Mouse (Mus musculus): ENCODE measurements around the gene Alcam.

The Alcam gene

GRCm38 (mm10) chr16:52453971-52454514 lies at the start of gene Alcam:
Gene Alcam, minus strand, starts transcription at chr16:52454074.
- DNase-seq (ENCODE audit: inconsistent age in 2 of 2, low spot score in 1 of 2) = peak; percentile 17 to 67

- no peak for DNase-seq (ENCODE audit: inconsistent age in 2 of 2, low spot score in 1 of 2)
Observed at GRCm38 (mm10) chr16:52498757-52499335, 45.0 kb upstream of the Alcam start.

- DNase-seq (ENCODE audit: inconsistent age in 2 of 2, low spot score in 1 of 2) = no peak
Observed at GRCm38 (mm10) chr16:52490542-52490941, 36.7 kb upstream of the Alcam start.

- DNase-seq (ENCODE audit: inconsistent age in 2 of 2, low spot score in 1 of 2) = no peak
Observed at GRCm38 (mm10) chr16:52474235-52474634, 20.4 kb upstream of the Alcam start.

GRCm38 (mm10) chr16:52473089-52473488 lies 19.2 kb upstream of the Alcam start:
- DNase-seq (ENCODE audit: inconsistent age in 2 of 2, low spot score in 1 of 2) = no peak

GRCm38 (mm10) chr16:52472635-52473034 lies 18.8 kb upstream of the Alcam start:
- DNase-seq (ENCODE audit: inconsistent age in 2 of 2, low spot score in 1 of 2) = no peak

GRCm38 (mm10) chr16:52472059-52472458 lies 18.2 kb upstream of the Alcam start:
- no peak for DNase-seq (ENCODE audit: inconsistent age in 2 of 2, low spot score in 1 of 2)

- no peak for DNase-seq (ENCODE audit: inconsistent age in 2 of 2, low spot score in 1 of 2)
Observed at GRCm38 (mm10) chr16:52470881-52471280, 17.0 kb upstream of the Alcam start.

GRCm38 (mm10) chr16:52470226-52470625 lies 16.4 kb upstream of the Alcam start:
- DNase-seq (ENCODE audit: inconsistent age in 2 of 2, low spot score in 1 of 2) = no peak

GRCm38 (mm10) chr16:52468426-52468825 lies 14.6 kb upstream of the Alcam start:
- peak in 1 of 2 experiments; percentile 30 for DNase-seq (ENCODE audit: inconsistent age in 2 of 2, low spot score in 1 of 2)

GRCm38 (mm10) chr16:52466770-52467169 lies 12.9 kb upstream of the Alcam start:
- no peak for DNase-seq (ENCODE audit: inconsistent age in 2 of 2, low spot score in 1 of 2)

- DNase-seq (ENCODE audit: inconsistent age in 2 of 2, low spot score in 1 of 2) = no peak
Observed at GRCm38 (mm10) chr16:52464597-52464996, 10.7 kb upstream of the Alcam start.

GRCm38 (mm10) chr16:52452862-52453715 lies 785 bp downstream of the Alcam start:
- DNase-seq (ENCODE audit: inconsistent age in 2 of 2, low spot score in 1 of 2) = peak; percentile 95 to 98

- no peak for DNase-seq (ENCODE audit: inconsistent age in 2 of 2, low spot score in 1 of 2)
Observed at GRCm38 (mm10) chr16:52452477-52452831, 1.4 kb downstream of the Alcam start.

- peak; percentile 20 to 57 for DNase-seq (ENCODE audit: inconsistent age in 2 of 2, low spot score in 1 of 2)
Observed at GRCm38 (mm10) chr16:52451786-52452476, 1.9 kb downstream of the Alcam start.

- peak in 1 of 2 experiments; percentile 14 for DNase-seq (ENCODE audit: inconsistent age in 2 of 2, low spot score in 1 of 2)
Observed at GRCm38 (mm10) chr16:52451101-52451785, 2.6 kb downstream of the Alcam start.

- DNase-seq (ENCODE audit: inconsistent age in 2 of 2, low spot score in 1 of 2) = peak; percentile 27 to 71
Observed at GRCm38 (mm10) chr16:52450245-52451100, 3.4 kb downstream of the Alcam start.

- no peak for DNase-seq (ENCODE audit: inconsistent age in 2 of 2, low spot score in 1 of 2)
Observed at GRCm38 (mm10) chr16:52449889-52450244, 4.0 kb downstream of the Alcam start.

- DNase-seq (ENCODE audit: inconsistent age in 2 of 2, low spot score in 1 of 2) = no peak
Observed at GRCm38 (mm10) chr16:52445984-52446383, 7.9 kb downstream of the Alcam start.

All from adrenal gland, adult (tissue).